Mouse (Mus musculus) neural tube, embryonic 15.5 days (tissue): Measurements from ENCODE around the gene Pigb. TPM values are rescaled to one million over a fixed set of nuclear protein-coding genes. Genes with fewer than 3 reads are reported as not detected.

Source experiments
- ATAC-seq: fragments of 200-750 bp; cut with Nextera tagmentation; 2 replicates; pipeline ENCODE4 v1.8.0; 2017; ENCODE audit warnings: mild to moderate bottlenecking, moderate TSS enrichment, moderate library complexity; ENCODE audit not compliant: low FRiP score
- H3K27ac ChIP-seq: fragments of 300-500 bp; sonication (generic); replicated peaks from 2 replicates; pipeline ENCODE4 v1.5.1; 2015; ENCODE audit warnings: mild to moderate bottlenecking, inconsistent platforms
- H3K27me3 ChIP-seq: fragments of 300-500 bp; sonication (generic); replicated peaks from 2 replicates; pipeline ENCODE4 v1.6.1; 2015; ENCODE audit warnings: inconsistent platforms
- H3K36me3 ChIP-seq: fragments of 300-500 bp; sonication (generic); 2 replicates; pipeline ENCODE4 v1.6.1; 2015; ENCODE audit warnings: inconsistent platforms
- H3K4me1 ChIP-seq: fragments of 300-500 bp; sonication (generic); 2 replicates; pipeline ENCODE4 v1.6.1; 2015; ENCODE audit warnings: inconsistent platforms
- H3K4me2 ChIP-seq: fragments of 300-500 bp; sonication (generic); 2 replicates; pipeline ENCODE4 v1.6.1; 2015; ENCODE audit warnings: inconsistent platforms, mild to moderate bottlenecking, moderate library complexity
- H3K4me3 ChIP-seq: fragments of 300-500 bp; sonication (generic); replicated peaks from 2 replicates; pipeline ENCODE4 v1.5.1; 2015; ENCODE audit warnings: mild to moderate bottlenecking, inconsistent platforms
- H3K9ac ChIP-seq: fragments of 300-500 bp; sonication (generic); replicated peaks from 2 replicates; pipeline ENCODE4 v1.6.1; 2015; ENCODE audit warnings: mild to moderate bottlenecking, inconsistent platforms
- H3K9me3 ChIP-seq: fragments of 300-500 bp; sonication (generic); replicated peaks from 2 replicates; pipeline ENCODE4 v1.6.1; 2016; ENCODE audit warnings: inconsistent platforms
- WGBS: fragments of 180-500 bp; shearing (Covaris S2); methylation state at CpG from one replicate; pipeline ENCODE4 v1.1.7; 2015; ENCODE audit warnings: mixed read lengths; 5-methylcytosine and 5-hydroxymethylcytosine counted together
- polyA plus RNA-seq: library from polyadenylated mRNA; unstranded; fragments of >200 nt; fragmentation: Nextera tagmentation; extraction: Ambion mirVana; gene quantifications from 2 replicates; pipeline ENCODE4 v1.2.1, GENCODE M21; 2015

The Pigb gene
- polyA plus RNA-seq, 1 experiment from 2014 or later, result 12.7 TPM

- no peak overlapping the region for H3K9ac ChIP-seq
- no peak overlapping the region for H3K4me3 ChIP-seq
- H3K27ac ChIP-seq, result no peak overlapping the region
- no peak for ATAC-seq
- no peaks in the 10 kb centered on the region for H3K27me3 ChIP-seq
- 80% methylated on average over 10 of the region's 10 CpGs for WGBS
- no peaks in the 10 kb centered on the region for H3K36me3 ChIP-seq
- no peak overlapping the region for H3K4me2 ChIP-seq
- no peaks in the 10 kb centered on the region for H3K9me3 ChIP-seq
- peaks cover 16% of the 10 kb centered on the region for H3K4me1 ChIP-seq
Measured at GRCm38 (mm10) chr9:73070971-73071659, 30.9 kb upstream of the Pigb start.

GRCm38 (mm10) chr9:73068688-73069087 is 28.5 kb upstream of the Pigb start:
- Histone ChIP-seq H3K27ac (no peak overlapping the region), H3K4me2 (no peak overlapping the region), H3K4me1 (peaks cover 20% of the 10 kb centered on the region), H3K9me3 (no peaks in the 10 kb centered on the region), H3K27me3 (no peaks in the 10 kb centered on the region), H3K36me3 (no peaks in the 10 kb centered on the region), H3K9ac (no peak overlapping the region), H3K4me3 (no peak overlapping the region)
- 76% methylated on average over 6 of the region's 6 CpGs for WGBS
- no peak for ATAC-seq

- Histone ChIP-seq H3K36me3 (no peaks in the 10 kb centered on the region), H3K27ac (no peak overlapping the region), H3K4me1 (peaks cover 24% of the 10 kb centered on the region), H3K4me2 (no peak overlapping the region), H3K9ac (no peak overlapping the region), H3K27me3 (no peaks in the 10 kb centered on the region), H3K9me3 (no peaks in the 10 kb centered on the region), H3K4me3 (no peak overlapping the region)
- 28% methylated on average over 6 of the region's 6 CpGs for WGBS
- ATAC-seq, result no peak
Measured at GRCm38 (mm10) chr9:73068230-73068679, 28.1 kb upstream of the Pigb start.

- WGBS, result 25% methylated on average over 10 of the region's 10 CpGs
- Histone ChIP-seq H3K4me2 (peak overlapping the region; percentile 45), H3K4me1 (peaks cover 25% of the 10 kb centered on the region), H3K9me3 (no peaks in the 10 kb centered on the region), H3K27me3 (no peaks in the 10 kb centered on the region), H3K36me3 (no peaks in the 10 kb centered on the region), H3K27ac (no peak overlapping the region), H3K4me3 (no peak overlapping the region), H3K9ac (no peak overlapping the region)
- peak; percentile 67; the same call in 1 of the 2 replicates for ATAC-seq
Measured at GRCm38 (mm10) chr9:73067086-73067485, 26.9 kb upstream of the Pigb start.

GRCm38 (mm10) chr9:73063621-73064290 is 23.6 kb upstream of the Pigb start:
- no peaks in the 10 kb centered on the region for H3K36me3 ChIP-seq
- H3K27me3 ChIP-seq, result no peaks in the 10 kb centered on the region
- no peak overlapping the region for H3K4me3 ChIP-seq
- 31% methylated on average over 15 of the region's 15 CpGs for WGBS
- no peaks in the 10 kb centered on the region for H3K9me3 ChIP-seq
- no peak; the same call in 1 of the 2 replicates for ATAC-seq
- no peak overlapping the region for H3K27ac ChIP-seq
- H3K4me1 ChIP-seq, result peaks cover 25% of the 10 kb centered on the region
- H3K9ac ChIP-seq, result no peak overlapping the region
- H3K4me2 ChIP-seq, result peak overlapping the region; percentile 40

GRCm38 (mm10) chr9:73059224-73059623 is 19.0 kb upstream of the Pigb start:
- Histone ChIP-seq H3K4me1 (peaks cover 9% of the 10 kb centered on the region), H3K36me3 (no peaks in the 10 kb centered on the region), H3K9ac (no peak overlapping the region), H3K27ac (no peak overlapping the region), H3K27me3 (no peaks in the 10 kb centered on the region), H3K9me3 (no peaks in the 10 kb centered on the region), H3K4me3 (no peak overlapping the region), H3K4me2 (no peak overlapping the region)
- ATAC-seq, result no peak
- WGBS, result 87% methylated on average over 4 of the region's 4 CpGs

- Histone ChIP-seq H3K27ac (no peak overlapping the region), H3K27me3 (no peaks in the 10 kb centered on the region), H3K4me1 (no peaks in the 10 kb centered on the region), H3K9me3 (no peaks in the 10 kb centered on the region), H3K4me3 (no peak overlapping the region), H3K9ac (no peak overlapping the region), H3K4me2 (no peak overlapping the region), H3K36me3 (no peaks in the 10 kb centered on the region)
- no peak for ATAC-seq
- 74% methylated on average over 10 of the region's 10 CpGs for WGBS
Measured at GRCm38 (mm10) chr9:73055441-73055911, 15.3 kb upstream of the Pigb start.

GRCm38 (mm10) chr9:73050606-73051005 is 10.4 kb upstream of the Pigb start:
- peaks cover 10% of the 10 kb centered on the region for H3K4me1 ChIP-seq
- no peaks in the 10 kb centered on the region for H3K27me3 ChIP-seq
- no peak overlapping the region for H3K27ac ChIP-seq
- no peak overlapping the region for H3K9ac ChIP-seq
- ATAC-seq, result no peak
- WGBS, result 66% methylated on average over 8 of the region's 8 CpGs
- no peaks in the 10 kb centered on the region for H3K36me3 ChIP-seq
- H3K9me3 ChIP-seq, result no peaks in the 10 kb centered on the region
- no peak overlapping the region for H3K4me2 ChIP-seq
- H3K4me3 ChIP-seq, result no peak overlapping the region

GRCm38 (mm10) chr9:73049833-73050232 is 9.7 kb upstream of the Pigb start:
- H3K4me2 ChIP-seq, result no peak overlapping the region
- H3K27me3 ChIP-seq, result no peaks in the 10 kb centered on the region
- H3K9me3 ChIP-seq, result no peaks in the 10 kb centered on the region
- H3K27ac ChIP-seq, result no peak overlapping the region
- no peaks in the 10 kb centered on the region for H3K36me3 ChIP-seq
- 63% methylated on average over 5 of the region's 5 CpGs for WGBS
- no peak overlapping the region for H3K9ac ChIP-seq
- no peak overlapping the region for H3K4me3 ChIP-seq
- ATAC-seq, result no peak
- peaks cover 18% of the 10 kb centered on the region for H3K4me1 ChIP-seq

GRCm38 (mm10) chr9:73048927-73049326 is 8.7 kb upstream of the Pigb start:
- 17% methylated on average over 4 of the region's 4 CpGs for WGBS
- H3K9me3 ChIP-seq, result no peaks in the 10 kb centered on the region
- no peak for ATAC-seq
- no peaks in the 10 kb centered on the region for H3K36me3 ChIP-seq
- no peak overlapping the region for H3K27ac ChIP-seq
- H3K4me1 ChIP-seq, result peaks cover 25% of the 10 kb centered on the region
- no peaks in the 10 kb centered on the region for H3K27me3 ChIP-seq
- H3K4me3 ChIP-seq, result no peak overlapping the region
- H3K4me2 ChIP-seq, result no peak overlapping the region
- no peak overlapping the region for H3K9ac ChIP-seq

GRCm38 (mm10) chr9:73047906-73048305 is 7.7 kb upstream of the Pigb start:
- H3K4me3 ChIP-seq, result no peak overlapping the region
- peaks cover 25% of the 10 kb centered on the region for H3K4me1 ChIP-seq
- whole genome bisulfite sequencing, result 80% methylated on average over 2 of the region's 2 CpGs
- H3K4me2 ChIP-seq, result no peak overlapping the region
- no peak overlapping the region for H3K27ac ChIP-seq
- H3K36me3 ChIP-seq, result no peaks in the 10 kb centered on the region
- H3K27me3 ChIP-seq, result no peaks in the 10 kb centered on the region
- no peaks in the 10 kb centered on the region for H3K9me3 ChIP-seq
- ATAC-seq, result no peak
- no peak overlapping the region for H3K9ac ChIP-seq

- Histone ChIP-seq H3K9ac (0 out of 2 replicates have a peak overlapping the region, but pooled peaks have one; percentile 65), H3K9me3 (no peaks in the 10 kb centered on the region), H3K4me1 (peaks cover 28% of the 10 kb centered on the region), H3K4me3 (peak overlapping the region; percentile 51), H3K36me3 (no peaks in the 10 kb centered on the region), H3K27ac (no peak overlapping the region), H3K4me2 (peak overlapping the region; percentile 93), H3K27me3 (no peaks in the 10 kb centered on the region)
- ATAC-seq, result no peak
- 71% methylated on average over 10 of the region's 10 CpGs for WGBS
Measured at GRCm38 (mm10) chr9:73045711-73046110, 5.5 kb upstream of the Pigb start.
